Mouse (Mus musculus) colon, adult 2 months (tissue): Measurements from ENCODE around the gene Tmem255b. TPM values are rescaled to one million over a fixed set of nuclear protein-coding genes. Genes with fewer than 3 reads are reported as not detected.

ENCODE experiments used
- polyA plus RNA-seq: library from polyadenylated mRNA; depleted of rRNA; stranded (reverse); fragments of >200 nt; gene quantifications from 2 replicates; pipeline ENCODE4 v1.2.3, GENCODE M21; 2012; rRNA removed

Gene Tmem255b
- polyA plus RNA-seq: 9.0 and 14.6 TPM in 2 replicates

DNA sequence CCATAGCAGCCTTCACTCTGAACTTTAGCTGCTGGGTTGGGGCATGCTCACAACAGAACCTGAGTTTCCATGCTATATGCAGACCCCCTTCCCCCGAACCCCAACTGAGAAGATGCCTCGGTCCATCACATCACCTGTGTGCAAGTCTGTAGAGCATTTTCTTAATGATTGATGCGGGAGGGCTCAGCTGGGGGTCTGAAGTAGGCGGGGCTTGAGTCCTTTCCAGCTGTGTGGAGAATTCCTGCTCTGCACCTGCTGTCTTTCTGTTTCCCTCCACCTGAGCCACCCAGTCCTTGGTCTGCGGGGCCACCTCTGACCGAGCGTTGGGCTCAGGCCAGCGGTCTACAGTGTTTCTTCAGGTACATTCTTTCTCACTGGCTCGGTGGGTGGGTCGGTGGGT, at the start of gene Tmem255b:
Gene Tmem255b, plus strand, starts transcription at position 301 of the 400 bp plus-strand sequence.

DNA sequence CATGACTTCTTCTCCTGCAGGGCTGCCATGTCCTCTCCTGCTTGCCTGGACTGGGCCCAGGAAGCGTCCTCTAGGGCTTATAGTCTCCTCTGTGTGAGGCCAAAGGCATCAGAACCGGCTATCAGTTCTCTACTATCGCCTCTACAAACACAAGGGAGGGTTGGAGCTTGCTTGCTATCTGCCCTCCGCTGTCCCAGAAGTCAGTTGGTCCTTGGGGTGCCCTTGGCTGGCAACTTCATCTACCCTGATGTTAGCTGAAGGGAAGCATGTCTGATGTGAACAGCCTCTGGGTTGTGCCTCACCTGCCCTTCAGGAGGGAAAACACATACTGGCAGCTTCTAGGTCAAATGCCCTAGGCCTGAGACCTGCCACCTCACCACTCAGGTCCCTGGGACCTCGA, 38.3 kb upstream of the Tmem255b start, which contains the start of gene Atp4b:
Gene Atp4b, minus strand, starts transcription at position 101 of the 400 bp plus-strand sequence.

GRCm38 (mm10) chr8:13404666-13405131, 30.3 kb upstream of the Tmem255b start, which contains the start of gene Grk1:
Grk1 (plus strand) TSS chr8:13405081.

GRCm38 (mm10) chr8:13493858-13494631, 59.1 kb downstream of the Tmem255b start, which contains the start of gene Gas6:
Gas6 (minus strand) TSS chr8:13494490.

Other genes starting within 250 kb of the Tmem255b start
- gene Grtp1, start 234.6 kb upstream of the Tmem255b start, polyA plus RNA-seq: 86.4 and 100 TPM in 2 replicates
- gene Adprhl1, start 181.0 kb upstream of the Tmem255b start, polyA plus RNA-seq: 0.13 TPM in 1 of 2 replicates, not detected in the other
- gene Dcun1d2, start 147.1 kb upstream of the Tmem255b start, polyA plus RNA-seq: 20.0 and 22.7 TPM in 2 replicates
- gene Tmco3, start 147.0 kb upstream of the Tmem255b start, polyA plus RNA-seq: 120 TPM in 2 replicates
- gene Tfdp1, start 96.4 kb upstream of the Tmem255b start, polyA plus RNA-seq: 29.9 and 30.5 TPM in 2 replicates
- not detected in 2 replicates for gene Atp4b, start 38.4 kb upstream of the Tmem255b start, polyA plus RNA-seq
- not detected in 2 replicates for gene Grk1, start 30.1 kb upstream of the Tmem255b start, polyA plus RNA-seq
- gene Gas6, start 59.3 kb downstream of the Tmem255b start, polyA plus RNA-seq: 343 and 357 TPM in 2 replicates
- 0.21 TPM in 1 of 2 replicates, not detected in the other for gene 1700029H14Rik, start 127.3 kb downstream of the Tmem255b start, polyA plus RNA-seq
- 20.3 and 21.2 TPM in 2 replicates for gene Rasa3, start 242.4 kb downstream of the Tmem255b start, polyA plus RNA-seq